Mouse (Mus musculus) CH12.LX (cell line): ENCODE measurements around the gene Rnaseh2c.

Experiments used
- CTCF ChIP-seq, 2 experiments: IDR thresholded peaks in 1 of 2; conservative IDR thresholded peaks in 1 of 2; 2 replicates each; pipeline ENCODE4 v1.5.1; 2011 to 2012; ENCODE audit warnings: low read depth in 2 of 2, low read length in 2 of 2, improper control_type of control experiment in 1 of 2, inconsistent platforms in 1 of 2, mild to moderate bottlenecking in 1 of 2, moderate library complexity in 1 of 2
- POLR2A ChIP-seq: IDR thresholded peaks from 2 replicates; pipeline ENCODE4 v1.6.1; 2011; ENCODE audit warnings: low read depth, mild to moderate bottlenecking, improper control_type of control experiment, low read length
- RCOR1 ChIP-seq: conservative IDR thresholded peaks from 2 replicates; pipeline ENCODE4 v1.6.1; 2012; ENCODE audit warnings: low read depth, mild to moderate bottlenecking, inconsistent platforms, low read length, improper control_type of control experiment
- TBP ChIP-seq: conservative IDR thresholded peaks from 2 replicates; pipeline ENCODE4 v1.6.1; 2011; ENCODE audit warnings: low read depth, low read length, improper control_type of control experiment
- TCF12 ChIP-seq: IDR thresholded peaks from 2 replicates; pipeline ENCODE4 v1.6.1; 2014; ENCODE audit warnings: low read depth, mild to moderate bottlenecking, inconsistent platforms, low read length, improper control_type of control experiment
- ZNF384 ChIP-seq: IDR thresholded peaks from 2 replicates; pipeline ENCODE4 v1.6.1; 2012; ENCODE audit warnings: low read depth, low read length, improper control_type of control experiment, inconsistent platforms

GRCm38 (mm10) chr19:5637069-5638047 is 35.7 kb downstream of the Rnaseh2c start, which contains the start of gene Rela:
- TF ChIP-seq TCF12 (peak; percentile 47; the same call in 1 of the 2 replicates), CTCF (conservative IDR thresholded peaks at IDR 0.05 in 1 of 2, IDR thresholded peaks at IDR 0.05 in 1 of 2; ENCODE audit: low read depth in 2 of 2, low read length in 2 of 2) (no peak), POLR2A (peak; percentile 90), RCOR1 (no peak), TBP (0 out of 2 replicates have a peak, but pooled peaks have one; percentile 30), ZNF384 (no peak)
